Comparison of ENCODE assay signal across 10 mouse cellular contexts in genomic region chr6:29923501-29923900, GRCm38 (mm10). TPM values are rescaled to one million over a fixed set of nuclear protein-coding genes. Genes with fewer than 3 reads are reported as not detected.
DNase-seq lines count a peak whose midpoint lies in the region; ATAC-seq lines count a peak whose summit lies in the region.
"Had no signal": no experiment of that assay in that cellular context is flagged by ENCODE, and none has a peak within 500 bp of the region (broad histone marks: within the 10 kb centered on the region; RNA-seq: fewer than 3 reads in every experiment).

No protein-coding gene starts in this region.

- no peak overlapping the region for H3K9ac ChIP-seq in liver, embryonic 15.5 days
- H3K9ac ChIP-seq in kidney, embryonic 14.5 days (ENCODE audit: low read depth, low read length), result no peak overlapping the region
- H3K9ac ChIP-seq: neural tube, embryonic 12.5 days had no signal

- H3K27me3 ChIP-seq in heart, embryonic 10.5 days (ENCODE audit: insufficient read depth, poor library complexity, severe bottlenecking), result peaks cover 17% of the 10 kb centered on the region
- H3K27me3 ChIP-seq in liver, embryonic 15.5 days, result peaks cover 28% of the 10 kb centered on the region
- H3K27me3 ChIP-seq in kidney, embryonic 14.5 days (ENCODE audit: control insufficient read depth, insufficient read depth, low read length), result peaks cover 6% of the 10 kb centered on the region

- DNase-seq in brain, adult 2 months (ENCODE audit: low read depth, low spot score), result peak; percentile 89
- DNase-seq in cerebellum, adult 9-11 months, result peak; percentile 85
- DNase-seq in heart, embryonic 10.5 days (ENCODE audit: low spot score), result no peak
- DNase-seq in right cerebral cortex, postnatal 25 days, result no peak
- DNase-seq in right cerebral cortex, postnatal 4 days, result no peak
- DNase-seq: kidney, adult 9 months had no signal

- H3K36me3 ChIP-seq in heart, embryonic 10.5 days, result peaks cover 14% of the 10 kb centered on the region; the same call in 1 of the 2 replicates
- no peaks in the 10 kb centered on the region for H3K36me3 ChIP-seq in liver, embryonic 15.5 days (replicated peaks)
- no peaks in the 10 kb centered on the region for H3K36me3 ChIP-seq in kidney, embryonic 14.5 days (ENCODE audit: control insufficient read depth, insufficient read depth, low read length)
- H3K36me3 ChIP-seq: neural tube, embryonic 12.5 days had no signal

- peak; percentile 44; the same call in 1 of the 2 replicates for ATAC-seq in liver, embryonic 15.5 days (ENCODE audit: insufficient read depth)
- no peak for ATAC-seq in kidney, embryonic 14.5 days (ENCODE audit: low FRiP score, low TSS enrichment)

- H3K4me3 ChIP-seq in heart, embryonic 10.5 days, result no peak overlapping the region
- no peak overlapping the region for H3K4me3 ChIP-seq in liver, embryonic 15.5 days (replicated peaks)
- no peak overlapping the region for H3K4me3 ChIP-seq in kidney, embryonic 14.5 days (ENCODE audit: low read length)
- H3K4me3 ChIP-seq: neural tube, embryonic 12.5 days had no signal

- H3K4me1 ChIP-seq in heart, embryonic 10.5 days, result peaks cover 11% of the 10 kb centered on the region; the same call in 1 of the 2 replicates
- no peaks in the 10 kb centered on the region; the same call in 1 of the 2 replicates for H3K4me1 ChIP-seq in liver, embryonic 15.5 days (replicated peaks)
- H3K4me1 ChIP-seq in kidney, embryonic 14.5 days (ENCODE audit: control insufficient read depth, insufficient read depth, low read length), result no peaks in the 10 kb centered on the region
- H3K4me1 ChIP-seq: neural tube, embryonic 12.5 days had no signal

- H3K27ac ChIP-seq in heart, embryonic 10.5 days, result peak overlapping the region; percentile 62; the same call in 1 of the 2 replicates
- H3K27ac ChIP-seq in liver, embryonic 15.5 days (replicated peaks), result no peak overlapping the region
- H3K27ac ChIP-seq in kidney, embryonic 14.5 days (ENCODE audit: low read depth, low read length), result no peak overlapping the region
- H3K27ac ChIP-seq: macrophage; neural tube, embryonic 12.5 days had no signal

- 27% methylated on average over 4 of the region's 4 CpGs for WGBS in heart, embryonic 10.5 days
- 30% methylated on average over 4 of the region's 4 CpGs for WGBS in liver, embryonic 15.5 days (ENCODE audit: insufficient replicate concordance)
- WGBS in kidney, embryonic 14.5 days, result 48% methylated on average over 4 of the region's 4 CpGs

- no peak overlapping the region for H3K4me2 ChIP-seq in liver, embryonic 15.5 days
- H3K4me2 ChIP-seq in kidney, embryonic 14.5 days (replicated peaks; ENCODE audit: low read depth, low read length), result no peak overlapping the region
- H3K4me2 ChIP-seq: neural tube, embryonic 12.5 days had no signal

- H3K9me3 ChIP-seq in heart, embryonic 10.5 days, result no peaks in the 10 kb centered on the region
- H3K9me3 ChIP-seq in liver, embryonic 15.5 days (replicated peaks), result no peaks in the 10 kb centered on the region
- H3K9me3 ChIP-seq in kidney, embryonic 14.5 days (ENCODE audit: control insufficient read depth, low read length), result no peaks in the 10 kb centered on the region
- H3K9me3 ChIP-seq: neural tube, embryonic 12.5 days had no signal

RNA-seq across cellular contexts. Expression of gene Strip2, which starts 6.7 kb away (rescaled TPM):
- 7.3 and 19.5 TPM in 2 replicates for polyA plus RNA-seq in heart, embryonic 10.5 days (2016; fragmentation: Nextera tagmentation; extraction: Ambion mirVana)
- 0.21 and 0.38 TPM in 2 replicates for polyA plus RNA-seq in liver, embryonic 15.5 days (2015; fragmentation: Nextera tagmentation; extraction: Ambion mirVana)
- 0.87 and 0.99 TPM in 2 replicates for polyA plus RNA-seq in kidney, embryonic 14.5 days (2014; fragmentation: Nextera tagmentation; extraction: Ambion mirVana)

Comparison
In these comparisons a context has a peak if more than half of its experiments do, and no peak if none do; other contexts are left out.
1. DNase-seq: peak in brain, adult 2 months (single experiment) and cerebellum, adult 9-11 months (single experiment); none in heart, embryonic 10.5 days (single experiment), right cerebral cortex, postnatal 25 days (single experiment) and right cerebral cortex, postnatal 4 days (single experiment).